Mouse (Mus musculus) ES-E14 (cell line): ENCODE measurements around the gene Rab14. TPM values are rescaled to one million over a fixed set of nuclear protein-coding genes. Genes with fewer than 3 reads are reported as not detected.

Experiments used
- DNase-seq: peaks from one replicate; pipeline ENCODE4 v3.0.0-alpha.2; 2013; ENCODE audit warnings: low read depth, low spot score
- H3K27ac ChIP-seq: 2 replicates; pipeline ENCODE4 v1.5.1; 2012; ENCODE audit warnings: low read depth, mild to moderate bottlenecking, low read length, moderate library complexity, mixed read lengths; ENCODE audit not compliant: poor library complexity, insufficient read depth, severe bottlenecking
- H3K36me3 ChIP-seq: 2 replicates; pipeline ENCODE4 v1.6.1; 2012; ENCODE audit warnings: mild to moderate bottlenecking, low read length, moderate library complexity, mixed read lengths; ENCODE audit not compliant: control insufficient read depth, poor library complexity, insufficient read depth, severe bottlenecking
- H3K4me1 ChIP-seq, 2 experiments: fragments of 150-350 bp in 1 of 2; sonication (generic) in 1 of 2; 2 replicates each; pipeline ENCODE4 v1.6.1; 2012; ENCODE audit warnings: low read length in 2 of 2, mild to moderate bottlenecking in 1 of 2, mixed read lengths in 1 of 2; ENCODE audit not compliant: control insufficient read depth in 2 of 2, insufficient read depth in 2 of 2, poor library complexity in 1 of 2
- H3K4me3 ChIP-seq, 2 experiments: fragments of 150-350 bp in 1 of 2; sonication (generic) in 1 of 2; 2 replicates each; pipeline ENCODE4 v1.5.1; 2012; ENCODE audit warnings: low read length in 2 of 2, low read depth in 1 of 2, mild to moderate bottlenecking in 1 of 2, mixed read lengths in 1 of 2; ENCODE audit not compliant: insufficient read depth in 1 of 2, poor library complexity in 1 of 2, severe bottlenecking in 1 of 2
- H3K9ac ChIP-seq: 2 replicates; pipeline ENCODE4 v1.6.1; 2012; ENCODE audit warnings: low read depth, mild to moderate bottlenecking, low read length, mixed read lengths; ENCODE audit not compliant: poor library complexity, insufficient read depth, severe bottlenecking
- H3K9me3 ChIP-seq: fragments of 150-350 bp; sonication (generic); 2 replicates; pipeline ENCODE4 v1.6.1; 2012; ENCODE audit warnings: low read depth, mild to moderate bottlenecking, low read length; ENCODE audit not compliant: control insufficient read depth, insufficient read depth
- CHD2 ChIP-seq: IDR thresholded peaks from 2 replicates; pipeline ENCODE4 v1.6.1; 2014; ENCODE audit warnings: mild to moderate bottlenecking, low read depth, low read length, inconsistent platforms
- HCFC1 ChIP-seq: IDR thresholded peaks from 2 replicates; pipeline ENCODE4 v1.6.1; 2012; ENCODE audit warnings: low read length, inconsistent platforms, borderline replicate concordance; ENCODE audit not compliant: insufficient read depth
- MAFK ChIP-seq: IDR thresholded peaks from 2 replicates; pipeline ENCODE4 v1.6.1; 2014; ENCODE audit warnings: mild to moderate bottlenecking, low read depth, low read length, inconsistent platforms; ENCODE audit not compliant: insufficient read depth
- ZC3H11A ChIP-seq: IDR thresholded peaks from 2 replicates; pipeline ENCODE4 v1.6.1; 2012; ENCODE audit warnings: low read depth, mild to moderate bottlenecking, inconsistent platforms, low read length, borderline replicate concordance
- ZNF384 ChIP-seq: IDR thresholded peaks from 2 replicates; pipeline ENCODE4 v1.6.1; 2012; ENCODE audit warnings: low read depth, low read length, inconsistent platforms
- in situ Hi-C, 2 experiments: fragments of 600-800 bp; cut with MboI; formaldehyde crosslinking; loops; one replicate each; pipeline ENCODE4 v1.15.1; 2025; ENCODE audit warnings: low sequenced_read_pairs in 2 of 2, inconsistent platforms in 1 of 2; ENCODE audit not compliant: unreplicated experiment in 2 of 2
- total RNA-seq: library from RNA; depleted of rRNA; stranded (reverse); fragments of 300-350 nt; gene quantifications from 2 replicates; pipeline ENCODE4 v1.2.3, GENCODE M21; 2012

The Rab14 gene
- total RNA-seq, 1 experiment, result 39.5 TPM

- Histone ChIP-seq H3K4me3 (no peak overlapping the region; a peak in 1 of 4 replicates), H3K9me3 (no peaks in the 10 kb centered on the region), H3K4me1 (no peaks in the 10 kb centered on the region), H3K27ac (no peak overlapping the region), H3K9ac (no peak overlapping the region), H3K36me3 (no peaks in the 10 kb centered on the region)
- DNase-seq, result no peak
- no peak for TF ChIP-seq MAFK
- no peak for TF ChIP-seq ZNF384
- no peak for TF ChIP-seq ZC3H11A
- TF ChIP-seq CHD2, result no peak
- no peak for TF ChIP-seq HCFC1
- in situ Hi-C loops, result no loop called here
Observed at GRCm38 (mm10) chr2:35195626-35196544, 5.0 kb downstream of the Rab14 start.

- H3K9me3 ChIP-seq, result no peaks in the 10 kb centered on the region
- in situ Hi-C loops, result no loop called here
- no peak overlapping the region for H3K9ac ChIP-seq
- no peaks in the 10 kb centered on the region for H3K4me1 ChIP-seq
- TF ChIP-seq MAFK, result no peak
- no peak for TF ChIP-seq CHD2
- TF ChIP-seq ZC3H11A, result no peak
- H3K27ac ChIP-seq, result no peak overlapping the region
- H3K36me3 ChIP-seq, result peaks cover 4% of the 10 kb centered on the region
- no peak overlapping the region for H3K4me3 ChIP-seq
- DNase-seq, result no peak
Observed at GRCm38 (mm10) chr2:35193976-35194375, 6.9 kb downstream of the Rab14 start.

DNA sequence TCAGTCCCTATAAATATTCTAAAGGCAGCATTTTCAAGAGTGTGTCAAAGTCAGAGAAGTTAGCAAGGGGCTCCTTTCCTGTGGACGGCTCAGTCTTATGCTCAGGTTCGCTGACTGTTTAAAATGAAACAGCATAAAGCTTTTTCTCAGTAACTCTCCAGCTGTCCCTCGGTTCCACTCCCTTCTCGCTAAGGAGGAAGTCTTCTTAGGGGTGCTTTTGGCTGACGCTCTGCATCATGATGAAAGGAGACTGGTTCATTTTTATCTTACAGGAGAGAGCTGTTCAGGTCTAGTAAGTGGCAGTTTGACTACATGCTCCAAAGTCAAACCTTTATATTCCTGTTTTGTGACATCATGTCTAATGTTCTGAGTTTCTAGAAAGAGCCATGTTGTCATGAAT lies 12.0 kb downstream of the Rab14 start:
- Histone ChIP-seq H3K9me3 (no peaks in the 10 kb centered on the region), H3K9ac (no peak overlapping the region), H3K27ac (no peak overlapping the region), H3K4me3 (no peak overlapping the region), H3K36me3 (peaks cover 6% of the 10 kb centered on the region), H3K4me1 (no peaks in the 10 kb centered on the region)
- no peak for DNase-seq
- in situ Hi-C loops, result no loop called here
- no peak for TF ChIP-seq ZC3H11A
- no peak for TF ChIP-seq MAFK
- TF ChIP-seq CHD2, result no peak
- TF ChIP-seq ZNF384, result no peak
- TF ChIP-seq HCFC1, result no peak

GRCm38 (mm10) chr2:35183115-35183673 lies 17.7 kb downstream of the Rab14 start:
- H3K4me1 ChIP-seq, result no peaks in the 10 kb centered on the region
- in situ Hi-C loops, result no loop called here
- no peak overlapping the region for H3K9ac ChIP-seq
- TF ChIP-seq ZNF384 (no peak), ZC3H11A (no peak), HCFC1 (no peak), CHD2 (no peak), MAFK (no peak)
- H3K9me3 ChIP-seq, result no peaks in the 10 kb centered on the region; the same call in 1 of the 2 replicates
- H3K36me3 ChIP-seq, result peaks cover 7% of the 10 kb centered on the region
- no peak overlapping the region for H3K27ac ChIP-seq
- DNase-seq, result no peak
- no peak overlapping the region for H3K4me3 ChIP-seq

- no peak for TF ChIP-seq ZNF384
- TF ChIP-seq HCFC1, result no peak
- TF ChIP-seq CHD2, result no peak
- TF ChIP-seq MAFK, result no peak
- TF ChIP-seq ZC3H11A, result no peak
- Histone ChIP-seq H3K36me3 (peaks cover 19% of the 10 kb centered on the region), H3K27ac (no peak overlapping the region), H3K9ac (no peak overlapping the region), H3K9me3 (no peaks in the 10 kb centered on the region; the same call in 1 of the 2 replicates), H3K4me1 (no peaks in the 10 kb centered on the region), H3K4me3 (no peak overlapping the region)
- in situ Hi-C loops, result no loop called here
- DNase-seq, result no peak
Observed at GRCm38 (mm10) chr2:35178153-35178552, 22.8 kb downstream of the Rab14 start.
